Mouse (Mus musculus) kidney, postnatal 0 days (tissue): ENCODE measurements around the gene Clhc1. TPM values are rescaled to one million over a fixed set of nuclear protein-coding genes. Genes with fewer than 3 reads are reported as not detected.

Experiments used
- ATAC-seq: fragments of 200-750 bp; cut with Nextera tagmentation; replicated peaks from 2 replicates; pipeline ENCODE4 v1.8.0; 2017; ENCODE audit warnings: low read depth, moderate number of reproducible peaks, moderate TSS enrichment, moderate library complexity; ENCODE audit not compliant: low FRiP score
- DNase-seq: peaks from one replicate; pipeline ENCODE4 v3.0.0-alpha.2; 2016; ENCODE audit warnings: low spot score
- H3K27ac ChIP-seq: fragments of 300-500 bp; sonication (generic); 2 replicates; pipeline ENCODE4 v1.5.1; 2014; ENCODE audit warnings: mild to moderate bottlenecking
- H3K27me3 ChIP-seq: fragments of 300-500 bp; sonication (generic); 2 replicates; pipeline ENCODE4 v1.6.1; 2014; ENCODE audit warnings: low read length, mixed read lengths; ENCODE audit not compliant: insufficient read depth
- H3K36me3 ChIP-seq: fragments of 300-500 bp; sonication (generic); 2 replicates; pipeline ENCODE4 v1.6.1; 2014; ENCODE audit warnings: low read length, mixed read lengths; ENCODE audit not compliant: insufficient read depth
- H3K4me1 ChIP-seq: fragments of 300-500 bp; sonication (generic); replicated peaks from 2 replicates; pipeline ENCODE4 v1.6.1; 2014; ENCODE audit warnings: antibody characterized with exemption, low read length, mixed read lengths; ENCODE audit not compliant: insufficient read depth
- H3K4me2 ChIP-seq: fragments of 300-500 bp; sonication (generic); 2 replicates; pipeline ENCODE4 v1.6.1; 2014; ENCODE audit warnings: mild to moderate bottlenecking, low read length, moderate library complexity, mixed read lengths
- H3K4me3 ChIP-seq: fragments of 300-500 bp; sonication (generic); replicated peaks from 2 replicates; pipeline ENCODE4 v1.5.1; 2014; ENCODE audit warnings: low read depth, low read length
- H3K9ac ChIP-seq: fragments of 300-500 bp; sonication (generic); 2 replicates; pipeline ENCODE4 v1.6.1; 2014; ENCODE audit warnings: low read depth, low read length
- H3K9me3 ChIP-seq: fragments of 300-500 bp; sonication (generic); replicated peaks from 2 replicates; pipeline ENCODE4 v1.6.1; 2016; ENCODE audit warnings: low read length, inconsistent platforms, mixed read lengths
- CTCF ChIP-seq: IDR thresholded peaks from 2 replicates; pipeline ENCODE4 v1.5.1; 2016; ENCODE audit warnings: antibody characterized with exemption, low read depth, mild to moderate bottlenecking, moderate library complexity
- WGBS: fragments of 180-500 bp; shearing (Covaris S2); extraction: QIAGEN DNeasy Blood & Tissue Kit; methylation state at CpG from one replicate; pipeline ENCODE4 v1.1.7; 2014; 5-methylcytosine and 5-hydroxymethylcytosine counted together
- polyA plus RNA-seq: library from polyadenylated mRNA; unstranded; fragments of >200 nt; fragmentation: Nextera tagmentation; extraction: Ambion mirVana; gene quantifications from 2 replicates; pipeline ENCODE4 v1.2.1, GENCODE M21; 2015

Clhc1 gene
- polyA plus RNA-seq, 1 experiment from 2014 or later = 0.07 TPM

DNA sequence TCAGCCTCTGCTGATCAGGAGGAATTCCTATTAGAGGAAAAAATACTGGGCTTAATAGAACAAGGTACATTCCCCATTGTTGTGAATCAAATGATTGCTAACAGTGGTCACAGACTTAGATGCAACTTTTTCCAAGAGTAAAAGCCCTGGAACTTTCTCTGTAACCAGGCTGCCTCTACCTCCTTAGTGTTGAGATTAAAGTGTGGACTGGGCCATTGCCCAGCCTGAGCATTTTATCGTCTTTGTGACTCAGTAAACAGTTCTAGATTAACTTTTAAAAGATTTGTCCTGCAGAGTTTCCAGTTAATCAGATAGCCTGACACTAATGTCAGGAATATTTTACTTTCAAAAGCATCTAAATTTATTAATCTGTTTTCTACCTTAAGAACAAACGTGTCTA, 988 bp upstream of the Clhc1 start:
- ATAC-seq (no peak), DNase-seq (no peak)
- Histone ChIP-seq H3K4me2 (peak overlapping the region; percentile 73), H3K27me3 (no peaks in the 10 kb centered on the region), H3K4me1 (peaks cover 9% of the 10 kb centered on the region; the same call in 1 of the 2 replicates), H3K4me3 (peak overlapping the region; percentile 86), H3K9ac (peak overlapping the region; percentile 85), H3K9me3 (no peaks in the 10 kb centered on the region), H3K27ac (0 out of 2 replicates have a peak overlapping the region, but pooled peaks have one; percentile 86), H3K36me3 (peaks cover 7% of the 10 kb centered on the region; the same call in 1 of the 2 replicates)
- 11% methylated on average over 2 of the region's 2 CpGs for WGBS
- no peak for TF ChIP-seq CTCF

DNA sequence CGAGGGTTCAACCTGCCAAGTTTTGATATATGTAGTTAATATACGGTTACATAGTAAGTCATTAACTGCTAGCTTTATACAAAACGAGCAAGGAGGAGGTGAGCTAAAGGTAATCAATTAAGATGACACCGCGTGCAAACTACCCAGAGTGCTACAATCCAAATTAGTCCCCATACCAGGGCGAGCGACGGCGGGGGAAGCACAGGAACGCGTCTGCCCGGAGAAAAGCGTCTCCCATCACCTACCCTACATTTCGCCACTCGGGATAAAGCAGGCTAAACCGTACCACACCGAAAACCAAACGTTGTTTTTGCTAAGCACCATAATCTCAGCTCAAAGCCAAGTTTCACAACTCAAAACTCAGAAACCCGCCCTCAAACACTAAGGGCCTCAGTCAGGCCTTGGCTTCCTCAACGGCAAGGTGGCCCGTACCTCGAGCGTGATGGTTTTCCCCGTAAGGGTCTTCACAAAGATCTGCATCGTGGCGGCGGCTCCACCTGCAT, 450 bp upstream of the Clhc1 start:
- DNase-seq = peak; percentile 45
- Histone ChIP-seq H3K9ac (peak overlapping the region; percentile 85), H3K4me1 (peaks cover 9% of the 10 kb centered on the region; the same call in 1 of the 2 replicates), H3K36me3 (peaks cover 4% of the 10 kb centered on the region; the same call in 1 of the 2 replicates), H3K27me3 (no peaks in the 10 kb centered on the region), H3K27ac (peak overlapping the region; percentile 86), H3K4me3 (peak overlapping the region; percentile 86), H3K4me2 (peak overlapping the region; percentile 73), H3K9me3 (no peaks in the 10 kb centered on the region)
- 0% methylated on average over 27 of the region's 27 CpGs for WGBS
- TF ChIP-seq CTCF = no peak
- no peak for ATAC-seq

DNA sequence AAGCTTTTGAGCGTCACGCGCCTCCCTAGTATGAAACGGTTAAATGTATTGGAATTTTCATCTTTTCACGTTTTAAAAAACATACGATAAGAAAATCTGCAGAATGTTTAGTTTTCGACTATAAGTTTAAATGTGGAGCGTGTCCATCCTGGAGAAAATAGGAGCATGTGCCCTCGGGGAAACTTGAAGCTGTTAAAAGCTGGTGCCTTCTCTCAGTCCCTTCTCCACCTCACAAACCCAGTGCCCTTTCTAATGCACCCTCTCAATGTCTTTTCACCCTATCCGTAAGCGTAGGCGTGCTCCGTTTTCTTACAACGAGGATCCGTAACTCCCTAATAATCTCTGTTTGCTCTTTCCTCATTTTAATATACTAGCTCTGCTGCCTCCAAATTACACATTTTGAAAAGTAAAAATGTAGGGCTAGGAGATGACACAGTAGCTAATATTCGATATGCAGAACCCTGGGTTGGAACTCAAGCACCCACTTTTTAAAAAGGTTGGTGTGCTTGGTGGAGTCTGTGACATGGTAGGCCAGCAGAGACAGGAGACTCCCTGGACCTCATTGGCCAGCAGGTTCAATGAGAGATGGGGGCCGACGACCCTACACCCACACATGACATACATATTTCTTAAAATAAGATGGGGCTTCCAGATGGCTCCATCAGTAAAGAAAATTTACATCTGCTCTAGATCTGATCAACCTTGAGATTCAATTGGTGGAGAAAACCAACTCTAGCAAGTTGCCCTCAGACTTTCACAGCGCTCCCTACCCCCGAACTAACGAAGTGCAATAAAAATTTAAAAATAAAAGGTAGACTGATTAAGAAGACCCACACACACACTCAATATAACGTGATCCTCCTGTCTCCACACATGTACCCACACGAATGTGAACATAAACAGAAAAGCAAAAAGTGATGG, 1.0 kb downstream of the Clhc1 start:
- TF ChIP-seq CTCF = no peak
- H3K4me2 ChIP-seq = peak overlapping the region; percentile 70
- peaks cover 3% of the 10 kb centered on the region; the same call in 1 of the 2 replicates for H3K36me3 ChIP-seq
- H3K4me3 ChIP-seq = peak overlapping the region; percentile 86
- DNase-seq (peak; percentile 15), ATAC-seq (no peak)
- WGBS = 23% methylated on average over 23 of the region's 23 CpGs
- H3K4me1 ChIP-seq = peaks cover 9% of the 10 kb centered on the region; the same call in 1 of the 2 replicates
- no peaks in the 10 kb centered on the region for H3K9me3 ChIP-seq
- H3K27ac ChIP-seq = peak overlapping the region; percentile 86
- H3K9ac ChIP-seq = peak overlapping the region; percentile 85
- no peaks in the 10 kb centered on the region for H3K27me3 ChIP-seq

DNA sequence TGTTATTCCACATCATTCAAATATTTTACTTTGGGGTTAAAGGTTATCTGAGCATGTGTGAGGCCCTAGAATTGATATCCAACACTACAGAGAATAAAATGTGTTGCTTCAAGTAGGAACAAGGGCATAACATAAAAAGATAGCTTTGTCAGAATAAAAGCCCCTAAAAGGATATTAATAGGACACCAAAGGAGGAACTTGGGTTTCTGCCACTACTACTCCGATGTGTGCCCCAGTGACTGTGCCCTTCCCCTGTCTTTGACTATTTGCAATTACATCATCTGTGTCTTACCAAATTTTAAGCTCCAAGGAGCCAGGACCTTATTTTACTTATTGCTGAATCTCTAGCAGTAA, 1.7 kb downstream of the Clhc1 start:
- peaks cover 9% of the 10 kb centered on the region; the same call in 1 of the 2 replicates for H3K4me1 ChIP-seq
- WGBS = 92% methylated on average over 1 of the region's 1 CpGs
- no peak overlapping the region for H3K4me2 ChIP-seq
- no peak for DNase-seq
- H3K9me3 ChIP-seq = no peaks in the 10 kb centered on the region
- no peaks in the 10 kb centered on the region for H3K27me3 ChIP-seq
- H3K27ac ChIP-seq = no peak overlapping the region
- no peak for ATAC-seq
- H3K9ac ChIP-seq = no peak overlapping the region
- H3K4me3 ChIP-seq = no peak overlapping the region
- H3K36me3 ChIP-seq = peaks cover 3% of the 10 kb centered on the region; the same call in 1 of the 2 replicates
- TF ChIP-seq CTCF = no peak

DNA sequence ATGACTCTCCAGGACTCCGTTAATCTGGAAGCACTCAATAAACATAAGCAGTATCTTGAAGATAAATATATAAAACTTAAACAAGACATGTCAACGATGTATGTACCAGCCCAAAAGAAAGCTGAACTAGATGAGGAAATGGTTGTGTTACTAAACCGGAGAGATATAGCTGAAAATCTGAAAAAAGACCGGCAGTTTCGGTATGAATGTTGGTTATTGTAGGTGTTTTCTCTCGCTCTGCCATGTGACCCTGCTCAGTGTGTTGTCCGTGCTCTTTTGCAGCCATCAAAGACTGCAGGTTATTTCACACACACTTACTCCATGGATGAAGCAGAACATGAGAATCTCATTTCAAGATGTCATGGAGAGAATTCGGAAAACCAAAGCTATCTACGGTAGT, 12.7 kb downstream of the Clhc1 start:
- no peaks in the 10 kb centered on the region for H3K27me3 ChIP-seq
- no peak overlapping the region for H3K4me2 ChIP-seq
- no peaks in the 10 kb centered on the region for H3K36me3 ChIP-seq
- ATAC-seq = no peak
- no peak overlapping the region for H3K4me3 ChIP-seq
- 87% methylated on average over 9 of the region's 9 CpGs for WGBS
- H3K27ac ChIP-seq = no peak overlapping the region
- no peak for DNase-seq
- H3K9ac ChIP-seq = no peak overlapping the region
- H3K9me3 ChIP-seq = no peaks in the 10 kb centered on the region
- H3K4me1 ChIP-seq = no peaks in the 10 kb centered on the region
- no peak for TF ChIP-seq CTCF

DNA sequence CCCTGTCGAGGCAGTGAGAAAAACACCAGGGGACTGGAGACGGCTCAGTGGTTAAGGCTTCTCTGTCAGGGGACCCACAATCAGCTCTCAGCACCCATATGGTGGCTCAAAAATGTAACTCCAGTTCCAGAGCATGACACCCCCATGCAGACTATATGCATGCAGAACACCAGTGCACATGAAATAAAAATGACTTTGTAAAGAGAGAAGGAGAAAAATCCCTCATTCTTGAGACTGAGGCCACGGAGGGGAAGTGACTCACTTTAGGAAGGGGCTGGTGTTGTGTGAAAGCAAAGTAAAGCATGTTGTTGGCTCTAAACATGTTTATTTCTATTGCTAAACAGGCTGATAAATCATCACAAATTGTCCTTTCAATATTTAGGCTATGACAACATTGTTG, 13.2 kb downstream of the Clhc1 start:
- no peak for TF ChIP-seq CTCF
- WGBS = 89% methylated on average over 3 of the region's 3 CpGs

More for the DNA sequence above, 13.2 kb downstream of the Clhc1 start:
- H3K9me3 ChIP-seq = no peaks in the 10 kb centered on the region
- no peak overlapping the region for H3K27ac ChIP-seq
- H3K9ac ChIP-seq = no peak overlapping the region
- no peaks in the 10 kb centered on the region for H3K36me3 ChIP-seq
- no peaks in the 10 kb centered on the region for H3K4me1 ChIP-seq
- ATAC-seq (no peak), DNase-seq (no peak)
- H3K27me3 ChIP-seq = no peaks in the 10 kb centered on the region
- H3K4me2 ChIP-seq = no peak overlapping the region
- H3K4me3 ChIP-seq = no peak overlapping the region
